Mouse (Mus musculus): Measurements from ENCODE around the gene Gm10643. TPM values are rescaled to one million over a fixed set of nuclear protein-coding genes. Genes with fewer than 3 reads are reported as not detected.

The Gm10643 gene
- polyA plus RNA-seq (2012; ENCODE audit: low replicate concordance) = not detected in 2 replicates

GRCm38 (mm10) chr8:84065037-84065436 is at the start of gene Gm10643:
Gene Gm10643, minus strand, starts transcription at chr8:84065137.

GRCm38 (mm10) chr8:84104697-84105609 is 40.0 kb upstream of the Gm10643 start, which contains the start of gene Dcaf15:
Gene Dcaf15, minus strand, starts transcription at chr8:84104768.

GRCm38 (mm10) chr8:84066291-84066930 is 1.5 kb upstream of the Gm10643 start, which contains the start of gene Rfx1:
Gene Rfx1, plus strand, starts transcription at chr8:84066834.

GRCm38 (mm10) chr8:84044900-84045299 is 20.0 kb downstream of the Gm10643 start, which contains the start of gene Rln3:
Gene Rln3, minus strand, starts transcription at chr8:84045000.

GRCm38 (mm10) chr8:84042066-84042947 is 22.6 kb downstream of the Gm10643 start, which contains the start of gene Il27ra:
Gene Il27ra, minus strand, starts transcription at chr8:84042589.

GRCm38 (mm10) chr8:84021096-84021495 is 43.8 kb downstream of the Gm10643 start, which contains the start of gene Palm3:
Gene Palm3, plus strand, starts transcription at chr8:84021471.

Other genes with a start within 250 kb of the Gm10643 start
- gene Adgrl1, start 165.0 kb downstream of the Gm10643 start, polyA plus RNA-seq (2012; ENCODE audit: low replicate concordance) = 5.1 and 10.6 TPM in 2 replicates
- gene Gm10644, start 109.9 kb downstream of the Gm10643 start, polyA plus RNA-seq (2012; ENCODE audit: low replicate concordance) = 0.38 and 0.43 TPM in 2 replicates
- gene Asf1b, start 109.6 kb downstream of the Gm10643 start, polyA plus RNA-seq (2012; ENCODE audit: low replicate concordance) = 16.9 and 197 TPM in 2 replicates
- 25.3 and 27.4 TPM in 2 replicates for gene Prkaca, start 92.1 kb downstream of the Gm10643 start, polyA plus RNA-seq (2012; ENCODE audit: low replicate concordance)
- 246 and 385 TPM in 2 replicates for gene Samd1, start 67.5 kb downstream of the Gm10643 start, polyA plus RNA-seq (2012; ENCODE audit: low replicate concordance)
- 4.9 and 12.0 TPM in 2 replicates for gene 1700067K01Rik, start 63.6 kb downstream of the Gm10643 start, polyA plus RNA-seq (2012; ENCODE audit: low replicate concordance)
- 2.3 TPM in 1 of 2 replicates, not detected in the other for gene 2210011C24Rik, start 53.0 kb downstream of the Gm10643 start, polyA plus RNA-seq (2012; ENCODE audit: low replicate concordance)
- gene Palm3, start 43.7 kb downstream of the Gm10643 start, polyA plus RNA-seq (2012; ENCODE audit: low replicate concordance) = 0.32 TPM in 1 of 2 replicates, not detected in the other
- gene Il27ra, start 22.5 kb downstream of the Gm10643 start, polyA plus RNA-seq (2012; ENCODE audit: low replicate concordance) = 19.2 and 26.2 TPM in 2 replicates
- 1.0 TPM in 1 of 2 replicates, not detected in the other for gene Rln3, start 20.1 kb downstream of the Gm10643 start, polyA plus RNA-seq (2012; ENCODE audit: low replicate concordance)
- gene Rfx1, start 1.7 kb upstream of the Gm10643 start, polyA plus RNA-seq (2012; ENCODE audit: low replicate concordance) = 44.9 and 60.3 TPM in 2 replicates
- gene Dcaf15, start 39.6 kb upstream of the Gm10643 start, polyA plus RNA-seq (2012; ENCODE audit: low replicate concordance) = 51.9 and 103 TPM in 2 replicates
- gene Podnl1, start 60.9 kb upstream of the Gm10643 start, polyA plus RNA-seq (2012; ENCODE audit: low replicate concordance) = 3.5 and 5.2 TPM in 2 replicates
- 22.7 and 43.1 TPM in 2 replicates for gene Cc2d1a, start 82.8 kb upstream of the Gm10643 start, polyA plus RNA-seq (2012; ENCODE audit: low replicate concordance)
- 0.39 and 0.42 TPM in 2 replicates for gene 4930432K21Rik, start 82.9 kb upstream of the Gm10643 start, polyA plus RNA-seq (2012; ENCODE audit: low replicate concordance)
- not detected in 2 replicates for gene Nanos3, start 120.1 kb upstream of the Gm10643 start, polyA plus RNA-seq (2012; ENCODE audit: low replicate concordance)
- 5.2 and 15.7 TPM in 2 replicates for gene Zswim4, start 171.9 kb upstream of the Gm10643 start, polyA plus RNA-seq (2012; ENCODE audit: low replicate concordance)
- 92.1 and 138 TPM in 2 replicates for gene D8Ertd738e, start 184.6 kb upstream of the Gm10643 start, polyA plus RNA-seq (2012; ENCODE audit: low replicate concordance)
- gene Mri1, start 192.2 kb upstream of the Gm10643 start, polyA plus RNA-seq (2012; ENCODE audit: low replicate concordance) = 60.6 and 86.4 TPM in 2 replicates
- 5.5 and 9.6 TPM in 2 replicates for gene Ccdc130, start 205.2 kb upstream of the Gm10643 start, polyA plus RNA-seq (2012; ENCODE audit: low replicate concordance)